Mouse (Mus musculus) left cerebral cortex, adult 18-20 months (tissue): ENCODE data around the gene Slc16a3. TPM values are rescaled to one million over a fixed set of nuclear protein-coding genes. Genes with fewer than 3 reads are reported as not detected.

Source experiments
- DNase-seq, 2 experiments: peaks; one replicate each; pipeline ENCODE4 v3.0.0; 2021 to 2022; ENCODE audit warnings: low spot score in 2 of 2, mixed read lengths in 1 of 2
- total RNA-seq, 2 experiments: library from RNA; stranded (reverse); gene quantifications; 2 replicates each; pipeline ENCODE4 v1.2.3; 2021

Slc16a3 gene
- total RNA-seq, 2 experiments from 2014 or later, result 3.9 to 4.0 TPM

GRCm38 (mm10) chr11:120971237-120971636, 23.0 kb downstream of the Slc16a3 start:
- no peak for DNase-seq

- DNase-seq, result no peak
These were observed 25.0 kb downstream of the Slc16a3 start for GRCm38 (mm10) chr11:120973318-120973717.

- no peak for DNase-seq
These were observed 31.6 kb downstream of the Slc16a3 start for GRCm38 (mm10) chr11:120979711-120980426.

- DNase-seq, result no peak
These were observed 32.3 kb downstream of the Slc16a3 start for GRCm38 (mm10) chr11:120980427-120981035.

GRCm38 (mm10) chr11:120981661-120982060, 33.4 kb downstream of the Slc16a3 start:
- no peak for DNase-seq

GRCm38 (mm10) chr11:120982459-120982858, 34.2 kb downstream of the Slc16a3 start:
- DNase-seq, result no peak

- no peak for DNase-seq
These were observed 36.4 kb downstream of the Slc16a3 start for GRCm38 (mm10) chr11:120984448-120985330.

- no peak for DNase-seq
These were observed 39.3 kb downstream of the Slc16a3 start for GRCm38 (mm10) chr11:120987608-120988007.

- DNase-seq, result no peak
These were observed 40.1 kb downstream of the Slc16a3 start for GRCm38 (mm10) chr11:120988410-120988809.

- DNase-seq, result no peak
These were observed 41.2 kb downstream of the Slc16a3 start for GRCm38 (mm10) chr11:120989523-120989922.

GRCm38 (mm10) chr11:120990126-120990781, 42.0 kb downstream of the Slc16a3 start:
- DNase-seq, result no peak

GRCm38 (mm10) chr11:120990951-120991526, 42.8 kb downstream of the Slc16a3 start, which contains the start of gene Csnk1d:
Gene Csnk1d (minus strand): TSS chr11:120991330.
- DNase-seq, result peak; percentile 99

GRCm38 (mm10) chr11:120991791-120992190, 43.5 kb downstream of the Slc16a3 start:
- DNase-seq, result no peak

- DNase-seq, result no peak
These were observed 44.8 kb downstream of the Slc16a3 start for GRCm38 (mm10) chr11:120993080-120993479.

- no peak for DNase-seq
These were observed 45.3 kb downstream of the Slc16a3 start for GRCm38 (mm10) chr11:120993586-120993985.

- no peak for DNase-seq
These were observed 46.5 kb downstream of the Slc16a3 start for GRCm38 (mm10) chr11:120994741-120995140.

- no peak for DNase-seq
These were observed 53.7 kb downstream of the Slc16a3 start for GRCm38 (mm10) chr11:121001966-121002365.

- DNase-seq, result no peak
These were observed 56.0 kb downstream of the Slc16a3 start for GRCm38 (mm10) chr11:121004281-121004680.

- DNase-seq, result no peak
These were observed 57.9 kb downstream of the Slc16a3 start for GRCm38 (mm10) chr11:121006184-121006583.

GRCm38 (mm10) chr11:121010044-121010755, 61.9 kb downstream of the Slc16a3 start:
- DNase-seq, result no peak
